Mouse (Mus musculus) T-helper 17 cell (primary cell): ENCODE results near the gene Rgs7bp.

Experiments used
- in situ Hi-C, 2 experiments: fragments of 300-600 bp; cut with MboI, MseI; formaldehyde crosslinking; loops; 1 replicate in 1 of 2; 2 replicates in 1 of 2; pipeline ENCODE4 v1.15.1; 2025; ENCODE audit warnings: high pct_unique_total_duplicates in 2 of 2

Rgs7bp gene

GRCm38 (mm10) chr13:105054181-105054940, at the start of gene Rgs7bp:
Rgs7bp (minus strand) TSS chr13:105054930.
- in situ Hi-C loops = no loop called here

GRCm38 (mm10) chr13:105104385-105104784, 49.7 kb upstream of the Rgs7bp start:
- in situ Hi-C loops = loop anchor here in 1 of 2 experiments (10.0 kb wide), 1 partner anchor 1630 kb away; no protein-coding TSS in a partner anchor

GRCm38 (mm10) chr13:105100705-105101104, 46.0 kb upstream of the Rgs7bp start:
- in situ Hi-C loops = loop anchor here in 1 of 2 experiments (10.0 kb wide), 1 partner anchor 1626 kb away; no protein-coding TSS in a partner anchor

- in situ Hi-C loops = no loop called here
Observed at GRCm38 (mm10) chr13:105096316-105096715, 41.6 kb upstream of the Rgs7bp start.

- in situ Hi-C loops = no loop called here
Observed at GRCm38 (mm10) chr13:105089276-105089675, 34.5 kb upstream of the Rgs7bp start.

GRCm38 (mm10) chr13:105081862-105082261, 27.1 kb upstream of the Rgs7bp start, which contains the start of gene 4933425L06Rik:
4933425L06Rik (plus strand) TSS chr13:105082122.
- in situ Hi-C loops = no loop called here

- in situ Hi-C loops = no loop called here
Observed at GRCm38 (mm10) chr13:105066890-105067845, 12.4 kb upstream of the Rgs7bp start.

- in situ Hi-C loops = no loop called here
Observed at GRCm38 (mm10) chr13:105066119-105066518, 11.4 kb upstream of the Rgs7bp start.

GRCm38 (mm10) chr13:105055374-105055773, 644 bp upstream of the Rgs7bp start:
- in situ Hi-C loops = no loop called here

GRCm38 (mm10) chr13:105054941-105055309, 195 bp upstream of the Rgs7bp start:
- in situ Hi-C loops = no loop called here

GRCm38 (mm10) chr13:105053618-105054017, 1.1 kb downstream of the Rgs7bp start:
- in situ Hi-C loops = no loop called here

GRCm38 (mm10) chr13:105051432-105051831, 3.3 kb downstream of the Rgs7bp start:
- in situ Hi-C loops = no loop called here

- in situ Hi-C loops = no loop called here
Observed at GRCm38 (mm10) chr13:105048662-105049061, 6.1 kb downstream of the Rgs7bp start.

GRCm38 (mm10) chr13:105047377-105047776, 7.4 kb downstream of the Rgs7bp start:
- in situ Hi-C loops = no loop called here

GRCm38 (mm10) chr13:105043882-105044281, 10.8 kb downstream of the Rgs7bp start:
- in situ Hi-C loops = no loop called here

GRCm38 (mm10) chr13:105038334-105038733, 16.4 kb downstream of the Rgs7bp start:
- in situ Hi-C loops = no loop called here

GRCm38 (mm10) chr13:105037816-105038215, 16.9 kb downstream of the Rgs7bp start:
- in situ Hi-C loops = no loop called here

GRCm38 (mm10) chr13:105031882-105032281, 22.8 kb downstream of the Rgs7bp start:
- in situ Hi-C loops = no loop called here

GRCm38 (mm10) chr13:105028276-105028675, 26.5 kb downstream of the Rgs7bp start:
- in situ Hi-C loops = no loop called here

GRCm38 (mm10) chr13:105016577-105016976, 38.2 kb downstream of the Rgs7bp start:
- in situ Hi-C loops = loop anchor here in 1 of 2 experiments (10.0 kb wide), 1 partner anchor 2002 kb away; no protein-coding TSS in a partner anchor

GRCm38 (mm10) chr13:105015710-105016404, 38.9 kb downstream of the Rgs7bp start:
- in situ Hi-C loops = loop anchor here in 1 of 2 experiments (10.0 kb wide), 1 partner anchor 2001 kb away; no protein-coding TSS in a partner anchor
